Mouse (Mus musculus): Measurements from ENCODE around the gene Creb3l1. TPM values are rescaled to one million over a fixed set of nuclear protein-coding genes. Genes with fewer than 3 reads are reported as not detected.

The Creb3l1 gene
- 15.3 TPM for polyA plus RNA-seq (2014; fragmentation: Illumina TruSeq; extraction: RNeasy Lipid Tissue Mini Kit (QIAGEN cat#74804); ENCODE audit: low read depth, low replicate concordance)

DNA sequence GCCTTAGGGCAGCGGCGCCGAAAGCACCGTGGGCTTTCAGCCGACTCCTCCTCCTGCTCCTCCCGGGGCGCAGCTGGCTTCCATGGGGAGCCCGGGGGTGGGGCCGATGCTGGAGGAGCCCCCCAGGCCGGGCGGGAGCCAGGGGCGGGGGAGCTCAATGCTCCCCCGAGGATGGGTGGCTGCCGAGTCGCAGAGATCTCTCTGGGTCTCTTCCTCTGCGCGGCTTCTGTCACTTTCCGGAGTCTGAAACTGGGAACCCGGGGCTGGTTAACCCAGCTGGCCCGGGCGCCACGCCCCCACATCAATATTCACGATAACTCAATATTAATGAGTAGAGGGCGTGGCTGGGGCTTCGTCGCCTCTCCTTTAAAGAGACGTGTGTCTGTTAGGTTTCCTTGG, at the start of gene Creb3l1:
TSS of gene Creb3l1 (minus strand) at position 229 of the 399 bp plus-strand sequence.

DNA sequence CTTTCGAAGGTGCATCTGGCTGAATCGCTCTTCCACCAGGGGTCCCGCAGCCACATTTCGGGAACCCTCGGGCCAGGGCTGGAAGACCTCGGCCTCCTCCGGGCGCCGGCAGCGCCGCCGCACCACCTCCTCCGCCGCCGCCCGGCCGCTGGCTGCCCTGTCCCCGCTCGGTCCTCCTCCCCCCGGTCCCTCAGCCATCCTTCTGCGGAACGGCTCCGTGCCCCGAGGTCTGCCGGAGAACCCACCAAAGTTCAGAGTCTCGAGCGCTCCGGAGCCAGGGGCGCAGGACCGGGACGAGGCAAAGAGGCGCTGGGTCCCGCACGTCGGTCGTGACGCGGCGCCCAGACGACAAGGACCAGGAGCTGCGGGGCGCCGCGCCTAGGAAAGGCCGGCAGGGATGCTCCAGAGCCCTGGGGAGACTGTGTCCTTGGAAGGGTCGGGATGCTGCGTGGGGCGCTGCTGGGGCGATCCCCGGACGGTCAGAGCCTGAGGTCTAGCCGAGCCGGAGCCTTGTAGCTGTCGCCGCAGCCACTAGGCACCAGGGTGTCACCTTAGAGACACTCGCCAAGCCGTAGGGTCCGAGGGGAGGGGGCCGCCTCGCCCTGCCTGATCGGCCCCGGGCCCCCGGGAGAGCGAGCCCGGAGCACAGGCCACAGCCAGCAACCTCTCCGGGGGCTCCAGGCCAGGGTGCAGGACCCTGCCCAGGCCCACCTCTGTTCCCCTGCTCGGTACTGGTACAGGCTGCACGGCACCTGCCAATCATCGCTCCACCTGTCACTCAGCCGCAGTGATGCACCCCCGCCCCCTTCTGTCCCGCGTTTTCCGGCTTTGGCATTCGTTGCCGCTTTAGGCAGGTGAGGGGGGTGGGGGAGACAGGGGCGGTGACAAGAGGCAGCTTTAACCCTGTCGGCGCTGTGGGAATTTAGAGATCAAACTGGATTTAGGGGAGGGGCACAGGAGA, 48.4 kb downstream of the Creb3l1 start, which contains the start of gene Dgkz:
TSS of gene Dgkz (minus strand) at position 284 of the 961 bp plus-strand sequence.

DNA sequence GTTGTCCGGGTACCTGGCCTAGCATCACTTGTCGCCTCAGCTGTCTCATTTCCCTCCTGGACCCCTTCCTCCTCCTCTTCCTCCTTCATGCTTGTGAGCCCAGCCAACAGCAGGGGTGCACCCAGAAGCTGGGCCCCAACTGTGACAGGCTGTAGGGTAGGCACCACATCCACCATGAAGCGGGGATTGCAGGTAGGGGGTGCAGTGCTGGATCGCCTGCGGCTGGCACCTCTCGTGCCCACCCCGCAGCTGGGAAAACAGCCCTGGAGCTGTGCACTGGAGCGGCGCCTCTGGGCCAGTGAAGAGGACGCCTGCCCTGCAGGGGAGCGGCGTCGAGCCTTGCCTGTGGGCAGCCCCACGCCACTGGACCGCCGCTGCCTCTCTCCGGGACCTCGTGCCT, 78.8 kb downstream of the Creb3l1 start, which contains the start of gene Gm9821:
TSS of gene Gm9821 (plus strand) at position 221 of the 400 bp plus-strand sequence.

Other genes with a start within 250 kb of the Creb3l1 start
- not detected for gene Chrm4, start 97.3 kb downstream of the Creb3l1 start, polyA plus RNA-seq (2014; fragmentation: Illumina TruSeq; extraction: RNeasy Lipid Tissue Mini Kit (QIAGEN cat#74804); ENCODE audit: low read depth, low replicate concordance)
- 25.2 TPM for gene Mdk, start 92.2 kb downstream of the Creb3l1 start, polyA plus RNA-seq (2014; fragmentation: Illumina TruSeq; extraction: RNeasy Lipid Tissue Mini Kit (QIAGEN cat#74804); ENCODE audit: low read depth, low replicate concordance)
- gene Gm9821, start 78.8 kb downstream of the Creb3l1 start, polyA plus RNA-seq (2014; fragmentation: Illumina TruSeq; extraction: RNeasy Lipid Tissue Mini Kit (QIAGEN cat#74804); ENCODE audit: low read depth, low replicate concordance) = not detected
- 48.4 TPM for gene Dgkz, start 48.6 kb downstream of the Creb3l1 start, polyA plus RNA-seq (2014; fragmentation: Illumina TruSeq; extraction: RNeasy Lipid Tissue Mini Kit (QIAGEN cat#74804); ENCODE audit: low read depth, low replicate concordance)
- 24.1 TPM for gene Phf21a, start 68.6 kb upstream of the Creb3l1 start, polyA plus RNA-seq (2014; fragmentation: Illumina TruSeq; extraction: RNeasy Lipid Tissue Mini Kit (QIAGEN cat#74804); ENCODE audit: low read depth, low replicate concordance)